In the genomic region with DNA sequence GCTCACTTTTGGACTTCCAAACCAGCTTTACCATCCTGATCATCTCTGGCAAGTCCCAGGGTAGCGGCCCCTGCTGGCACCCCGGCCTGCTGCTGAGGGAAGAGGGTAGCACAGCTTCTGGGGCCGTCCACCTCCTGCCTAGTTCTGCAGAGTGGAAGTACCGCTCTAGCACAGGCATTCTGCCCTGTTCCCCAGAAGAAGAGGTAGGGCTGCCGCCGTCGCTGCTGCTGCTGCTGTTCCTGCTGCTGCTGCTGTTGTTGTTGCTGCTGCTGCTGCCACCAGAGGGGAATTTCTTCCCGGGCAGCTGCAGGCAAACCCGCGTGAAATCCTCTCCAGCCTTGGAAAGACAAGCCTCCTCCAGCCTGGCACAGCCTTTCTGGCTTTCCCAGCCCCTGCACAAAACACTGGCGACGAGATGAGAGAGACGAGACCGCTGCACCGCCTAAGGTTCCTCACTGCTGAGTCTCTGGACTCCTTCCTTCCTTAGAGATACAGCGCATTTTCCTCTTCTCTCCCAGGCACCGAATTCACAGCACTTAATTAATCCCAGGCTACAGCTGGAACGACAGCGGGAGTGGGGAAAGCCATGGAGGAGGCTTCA, we compare ENCODE assay signal across 9 mouse cellular contexts.
DNase-seq lines count a peak whose midpoint lies in the region; ATAC-seq and TF ChIP-seq lines count a peak whose summit lies in the region.
"Had no signal": no experiment of that assay in that cellular context is flagged by ENCODE, and none has a peak within 500 bp of the region (broad histone marks: within the 10 kb centered on the region; RNA-seq: fewer than 3 reads in every experiment).

No protein-coding gene starts in this region.

- peak overlapping the region; percentile 59 for H3K4me2 ChIP-seq in forebrain, embryonic 15.5 days (replicated peaks)
- H3K4me2 ChIP-seq in neural tube, embryonic 14.5 days (ENCODE audit: low read depth, low read length): peak overlapping the region; percentile 66

- H3K9me3 ChIP-seq in forebrain, embryonic 15.5 days: no peaks in the 10 kb centered on the region
- no peaks in the 10 kb centered on the region for H3K9me3 ChIP-seq in hindbrain, embryonic 10.5 days
- no peaks in the 10 kb centered on the region for H3K9me3 ChIP-seq in neural tube, embryonic 14.5 days (ENCODE audit: control insufficient read depth, low read length)

- H3K27ac ChIP-seq in forebrain, embryonic 15.5 days (replicated peaks): peak overlapping the region; percentile 66
- peak overlapping the region; percentile 84 for H3K27ac ChIP-seq in hindbrain, embryonic 10.5 days
- peak overlapping the region; percentile 76 for H3K27ac ChIP-seq in neural tube, embryonic 14.5 days (ENCODE audit: low read depth, low read length)

- peak; percentile 73 for ATAC-seq in forebrain, embryonic 15.5 days (replicated peaks)
- ATAC-seq in neural tube, embryonic 14.5 days (ENCODE audit: low read depth): peak; percentile 83

- peak overlapping the region; percentile 35 for H3K4me3 ChIP-seq in forebrain, embryonic 15.5 days
- peak overlapping the region; percentile 55 for H3K4me3 ChIP-seq in hindbrain, embryonic 10.5 days
- peak overlapping the region; percentile 45 for H3K4me3 ChIP-seq in lung, adult 2 months (replicated peaks; ENCODE audit: extremely low read depth, low read depth, low read length)
- H3K4me3 ChIP-seq in neural tube, embryonic 14.5 days (ENCODE audit: low read depth, low read length): peak overlapping the region; percentile 35
- H3K4me3 ChIP-seq: erythroblast, embryonic 14.5 days had no signal

- peaks cover 28% of the 10 kb centered on the region for H3K4me1 ChIP-seq in forebrain, embryonic 15.5 days
- peaks cover 37% of the 10 kb centered on the region for H3K4me1 ChIP-seq in hindbrain, embryonic 10.5 days (replicated peaks)
- peaks cover 18% of the 10 kb centered on the region for H3K4me1 ChIP-seq in lung, adult 2 months (ENCODE audit: control insufficient read depth, insufficient read depth, low read length)
- no peaks in the 10 kb centered on the region for H3K4me1 ChIP-seq in neural tube, embryonic 14.5 days (ENCODE audit: control insufficient read depth, insufficient read depth, low read length)

- 0 out of 2 replicates have a peak, but pooled peaks have one; percentile 23 for TF ChIP-seq POLR2A in lung, adult 2 months (IDR thresholded peaks at IDR 0.05; ENCODE audit: borderline replicate concordance, extremely low read depth, low read depth, low read length)

- 2% methylated on average over 19 of the region's 19 CpGs for WGBS in forebrain, embryonic 15.5 days
- WGBS in hindbrain, embryonic 10.5 days: under 1% methylated on average over 19 of the region's 19 CpGs
- 4% methylated on average over 19 of the region's 19 CpGs for WGBS in lung, adult 2 months
- WGBS in neural tube, embryonic 14.5 days: under 1% methylated on average over 19 of the region's 19 CpGs

- 0 out of 2 replicates have a peak, but pooled peaks have one; percentile 9 for TF ChIP-seq CTCF in lung, adult 2 months (IDR thresholded peaks at IDR 0.05; ENCODE audit: insufficient read depth, low read length)

- no peaks in the 10 kb centered on the region for H3K27me3 ChIP-seq in forebrain, embryonic 15.5 days
- H3K27me3 ChIP-seq in hindbrain, embryonic 10.5 days (ENCODE audit: insufficient read depth, poor library complexity, severe bottlenecking): peaks cover 19% of the 10 kb centered on the region; the same call in 1 of the 2 replicates
- H3K27me3 ChIP-seq in neural tube, embryonic 14.5 days (ENCODE audit: control insufficient read depth, insufficient read depth, low read length): no peaks in the 10 kb centered on the region

- H3K36me3 ChIP-seq in forebrain, embryonic 15.5 days: no peaks in the 10 kb centered on the region
- no peaks in the 10 kb centered on the region for H3K36me3 ChIP-seq in hindbrain, embryonic 10.5 days
- no peaks in the 10 kb centered on the region for H3K36me3 ChIP-seq in neural tube, embryonic 14.5 days (ENCODE audit: control insufficient read depth, insufficient read depth, low read length)

- H3K9ac ChIP-seq in forebrain, embryonic 15.5 days (replicated peaks): peak overlapping the region; percentile 44
- H3K9ac ChIP-seq in neural tube, embryonic 14.5 days (replicated peaks; ENCODE audit: low read depth, low read length): peak overlapping the region; percentile 61

- DNase-seq in cerebellum, postnatal 25 days: peak; percentile 9 to 19
- no peak for DNase-seq in cerebellum, adult 11-12 months
- DNase-seq in hindbrain, embryonic 10.5 days (ENCODE audit: low spot score): peak; percentile 66
- peak; percentile 8 for DNase-seq in layer of hippocampus, adult 9-11 months
- peak; percentile 60 for DNase-seq in lung, adult 2 months
- DNase-seq in thymus, postnatal 14 days: peak; percentile 34
